Mouse (Mus musculus) cerebellum, postnatal 25 days (tissue): Measurements from ENCODE around the gene Tmem179b.
A peak's percentile ranks its signal among the peaks of the same experiment; 100 is the strongest.

Experiments
- DNase-seq, 2 experiments: peaks; one replicate each; pipeline ENCODE4 v3.0.0; 2021; ENCODE audit warnings: mixed read lengths in 2 of 2

Tmem179b gene

GRCm38 (mm10) chr19:8774951-8775421 is 719 bp upstream of the Tmem179b start:
- DNase-seq = no peak

- DNase-seq = no peak
Observed at GRCm38 (mm10) chr19:8773409-8773808, 858 bp downstream of the Tmem179b start.

GRCm38 (mm10) chr19:8772996-8773395 is 1.3 kb downstream of the Tmem179b start:
- DNase-seq = no peak

DNA sequence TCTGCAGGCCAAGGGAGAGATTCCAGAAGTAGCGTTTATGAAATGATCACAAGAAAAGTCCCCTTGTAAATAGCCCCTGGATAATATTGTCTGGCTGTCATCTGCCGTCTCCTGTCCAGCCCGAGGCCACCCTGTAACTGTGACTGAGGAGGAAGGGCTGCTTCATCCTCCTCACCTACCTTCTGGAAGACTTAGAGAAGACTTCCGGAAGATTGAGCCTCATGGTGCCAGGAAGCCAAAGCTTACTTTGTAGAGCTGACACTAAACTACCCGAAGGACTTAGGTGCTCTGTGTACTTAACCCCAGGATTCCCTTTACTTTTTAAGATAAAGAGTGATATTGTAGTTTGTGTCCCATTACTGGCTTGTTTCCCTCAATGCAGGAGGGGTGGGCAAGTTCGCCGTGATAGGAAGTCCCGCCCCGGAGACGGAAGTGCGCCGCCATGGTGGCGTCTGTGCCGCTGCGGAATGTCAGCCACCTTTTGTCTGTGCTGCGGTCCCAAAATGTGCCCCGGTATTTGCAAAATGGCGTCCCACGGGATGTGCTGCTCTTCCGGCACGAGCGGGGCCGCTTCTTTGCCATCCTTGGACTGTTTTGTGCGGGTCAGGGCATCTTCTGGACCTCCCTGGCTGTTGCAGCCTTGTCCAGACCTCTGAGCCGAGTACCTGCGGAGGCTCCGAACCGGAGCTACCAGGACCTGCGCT is 3.5 kb downstream of the Tmem179b start, which contains the start of gene Tmem223:
Tmem223 (plus strand) TSS at position 430 of the 704 bp plus-strand sequence.
- peak; percentile 85 to 90 for DNase-seq

DNA sequence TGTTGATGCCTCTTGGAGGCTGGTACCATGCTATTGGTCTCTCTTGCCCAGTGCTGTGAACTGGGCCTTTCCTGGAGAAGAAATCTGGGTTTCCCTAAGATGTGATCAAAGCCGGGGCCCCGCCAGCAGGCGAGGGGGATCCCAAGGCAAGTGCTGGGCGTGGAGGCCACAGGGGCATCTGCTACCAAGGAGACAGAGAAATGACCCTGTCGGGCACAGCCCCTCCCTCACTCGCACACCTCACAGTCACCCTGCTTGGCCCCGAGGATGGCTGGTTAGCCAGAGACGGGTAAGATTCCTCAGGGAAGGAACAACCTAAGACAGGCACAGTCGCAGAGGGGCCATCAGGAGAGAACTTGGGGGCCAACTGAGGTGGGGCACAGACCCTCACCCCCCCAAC is 8.7 kb downstream of the Tmem179b start:
- no peak for DNase-seq

DNA sequence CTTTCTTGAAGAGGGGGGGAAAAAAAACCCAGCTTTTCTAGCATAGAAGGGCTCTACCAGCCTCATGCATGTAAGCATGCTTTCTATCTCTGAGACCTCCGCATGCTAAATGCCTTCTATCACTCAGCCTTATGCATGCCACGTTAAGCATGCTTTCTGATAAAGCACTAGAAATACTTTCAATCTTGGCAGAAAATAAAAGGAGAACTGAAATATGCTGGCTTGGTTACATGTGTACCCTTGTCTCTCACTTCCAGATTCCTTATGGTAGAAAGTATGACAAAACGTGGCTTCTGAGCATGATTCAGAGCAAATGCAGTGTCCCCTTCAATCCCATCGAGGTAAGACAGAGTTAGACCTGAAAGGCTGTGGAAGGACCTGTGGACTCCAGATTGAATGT is 11.0 kb downstream of the Tmem179b start:
- DNase-seq = no peak

DNA sequence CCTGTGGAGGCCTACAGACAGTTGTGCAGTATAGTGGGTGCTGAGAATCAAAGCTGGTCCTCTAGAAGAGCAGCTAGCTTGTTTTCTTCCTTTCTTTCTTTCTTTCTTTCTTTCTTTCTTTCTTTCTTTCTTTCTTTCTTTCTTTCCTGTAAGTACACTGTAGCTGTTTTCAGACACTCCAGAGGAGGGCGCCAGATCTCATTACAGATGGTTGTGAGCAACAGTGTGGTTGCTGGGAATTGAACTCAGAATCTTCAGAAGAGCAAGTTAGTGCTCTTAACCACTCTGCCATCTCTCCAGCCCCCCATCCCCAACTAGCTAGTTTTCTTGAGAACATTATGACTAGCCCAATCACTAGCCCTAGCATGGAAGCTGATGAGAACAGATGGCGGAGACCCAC is 13.5 kb downstream of the Tmem179b start:
- DNase-seq = no peak

DNA sequence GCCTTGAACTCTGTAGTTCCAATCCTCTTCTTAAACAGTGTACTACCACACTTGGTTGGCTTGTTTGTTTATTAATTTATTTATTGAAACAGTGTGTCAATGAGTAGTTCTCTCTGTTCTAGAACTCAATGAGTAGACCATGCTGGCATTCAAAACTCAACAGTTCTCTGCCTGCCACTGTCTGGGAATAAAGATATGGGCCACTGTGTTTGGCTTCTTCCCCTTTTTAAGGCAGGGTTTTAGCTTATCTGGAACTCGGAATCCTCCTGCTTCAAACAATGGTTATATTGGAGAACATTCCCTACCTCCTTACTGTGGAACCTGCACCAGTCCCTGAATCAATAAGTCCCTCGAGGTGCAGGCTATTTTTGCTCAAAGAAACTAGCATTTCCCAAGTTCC is 15.4 kb downstream of the Tmem179b start:
- DNase-seq = no peak

GRCm38 (mm10) chr19:8757471-8757998 is 16.7 kb downstream of the Tmem179b start:
- no peak for DNase-seq

GRCm38 (mm10) chr19:8756635-8757387 is 17.5 kb downstream of the Tmem179b start, which contains the start of gene Nxf1:
Gene Nxf1 (plus strand): TSS chr19:8757073.
- DNase-seq = peak; percentile 92 to 98

- DNase-seq = no peak
Observed at GRCm38 (mm10) chr19:8755652-8756051, 18.6 kb downstream of the Tmem179b start.

GRCm38 (mm10) chr19:8747368-8747767 is 26.9 kb downstream of the Tmem179b start:
- no peak for DNase-seq

- no peak for DNase-seq
Observed at GRCm38 (mm10) chr19:8745382-8745781, 28.9 kb downstream of the Tmem179b start.

DNA sequence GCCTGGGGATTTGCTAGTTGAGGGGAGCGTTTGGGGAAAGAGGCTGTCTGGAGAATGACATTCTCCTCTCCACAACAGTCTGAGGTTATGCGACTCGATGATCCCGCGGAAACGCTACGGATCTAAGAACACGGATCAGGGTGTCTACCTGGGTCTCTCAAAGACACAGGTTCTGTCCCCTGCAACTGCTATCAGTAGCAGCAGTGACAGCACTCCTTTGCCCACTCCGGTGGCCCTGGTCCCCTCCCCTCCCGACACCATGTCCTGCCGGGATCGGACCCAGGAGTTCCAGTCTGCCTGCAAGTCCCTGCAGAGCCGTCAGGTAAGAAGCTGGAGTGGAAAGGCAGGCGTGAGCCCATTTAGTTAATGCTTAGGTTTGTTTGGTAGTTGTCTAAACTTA is 32.1 kb downstream of the Tmem179b start:
- no peak for DNase-seq

- peak; percentile 96 to 97 for DNase-seq
Observed at GRCm38 (mm10) chr19:8741243-8741869, 32.9 kb downstream of the Tmem179b start, which contains the start of gene Stx5a. Gene Stx5a (plus strand): TSS chr19:8741413.

- DNase-seq = peak in 1 of 2 experiments; percentile 30
Observed at GRCm38 (mm10) chr19:8740603-8741002, 33.7 kb downstream of the Tmem179b start, which contains the start of gene 1700092M07Rik. Gene 1700092M07Rik (plus strand): TSS chr19:8740718.

GRCm38 (mm10) chr19:8739646-8740045 is 34.6 kb downstream of the Tmem179b start:
- DNase-seq = no peak

DNA sequence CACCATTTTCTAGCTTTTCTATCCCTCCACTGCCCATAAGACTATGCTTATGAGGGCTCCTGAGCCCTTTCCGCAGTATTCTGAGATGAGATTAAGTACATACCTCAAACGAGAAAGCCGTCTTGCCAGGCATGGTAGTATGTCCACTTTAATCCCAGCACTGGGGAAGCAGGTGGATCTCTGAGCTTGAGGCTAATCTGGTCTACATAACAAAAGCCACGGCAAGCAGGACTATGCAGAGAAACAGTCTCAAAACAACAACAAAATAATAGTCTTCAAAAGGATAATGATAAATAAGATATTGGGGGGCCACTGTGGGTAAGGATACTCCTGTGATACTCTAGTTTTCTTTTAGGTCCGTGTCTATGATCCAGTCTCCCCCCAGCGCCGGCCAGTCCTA is 35.4 kb downstream of the Tmem179b start:
- DNase-seq = no peak

- DNase-seq = no peak
Observed at GRCm38 (mm10) chr19:8736160-8736467, 38.2 kb downstream of the Tmem179b start.

DNA sequence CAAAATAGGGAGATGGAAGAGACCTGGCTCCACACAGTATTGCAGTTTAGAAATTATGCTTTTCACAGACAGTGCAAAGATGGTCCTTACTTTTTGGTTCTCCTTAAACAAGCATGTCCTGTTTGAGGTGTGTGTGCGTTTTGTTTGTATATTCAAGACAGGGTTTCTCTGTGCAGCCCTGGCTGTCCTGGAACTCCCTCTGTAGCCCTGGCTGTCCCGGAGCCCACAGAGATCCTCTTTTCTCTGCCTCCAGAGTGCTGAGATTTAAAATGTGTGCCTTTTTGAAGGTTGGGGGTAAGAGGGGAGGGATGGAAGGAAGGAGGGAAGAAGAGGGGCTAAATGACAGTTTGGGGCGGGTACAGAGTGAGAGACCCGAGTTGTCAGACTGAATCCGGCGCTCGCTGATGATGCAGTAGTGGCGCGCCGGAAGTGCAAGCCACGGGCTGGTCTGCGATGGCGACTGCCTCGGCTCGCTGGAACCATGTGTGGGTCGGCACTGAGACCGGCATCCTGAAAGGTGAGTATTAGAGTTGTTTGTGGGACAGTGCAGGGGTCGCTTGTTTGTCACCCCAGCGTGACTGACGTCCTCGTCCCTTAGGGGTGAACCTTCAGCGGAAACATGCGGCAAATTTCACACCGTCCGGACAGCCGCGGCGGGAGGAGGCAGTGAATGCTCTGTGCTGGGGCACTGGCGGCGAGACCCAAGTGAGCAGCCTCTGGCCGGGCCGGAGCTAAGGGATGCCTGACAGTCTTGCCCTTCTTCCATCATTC is 38.7 kb downstream of the Tmem179b start, which contains the start of gene Wdr74:
Wdr74 (plus strand) TSS at position 439 of the 771 bp plus-strand sequence.
- peak; percentile 96 to 97 for DNase-seq

DNA sequence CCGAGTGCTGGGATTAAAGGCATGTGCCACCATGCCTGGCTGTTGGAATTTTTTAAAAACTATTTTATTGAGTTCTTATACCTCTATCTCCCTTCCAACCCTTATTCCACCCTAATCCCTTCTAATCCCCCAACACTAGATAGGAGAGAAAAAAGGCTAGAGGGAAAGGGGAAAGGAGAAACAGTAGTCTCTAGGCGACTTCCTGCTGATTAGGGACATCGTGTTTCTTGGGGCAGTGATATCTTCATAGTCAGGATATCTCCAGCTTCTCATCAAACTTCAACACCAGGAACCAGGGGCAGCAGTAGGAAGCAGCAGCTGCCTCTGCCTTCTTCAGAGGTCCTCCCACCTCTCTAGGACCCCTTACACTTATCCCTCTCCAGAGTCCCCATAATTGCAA is 39.9 kb downstream of the Tmem179b start:
- no peak for DNase-seq
